Mouse (Mus musculus) kidney, adult 8-10 months (tissue): ENCODE measurements around the gene Elf3.
"Not testable (repeated sequence)": the region's sequence is repeated elsewhere in the genome, so short reads cannot be mapped to it uniquely, and the experiment has no call there.

Experiments used
- DNase-seq, 2 experiments: peaks; one replicate each; pipeline ENCODE4 v3.0.0; 2022

The Elf3 gene

GRCm38 (mm10) chr1:135258380-135259127, at the start of gene Elf3:
Gene Elf3, minus strand, starts transcription at chr1:135258568.
- DNase-seq, result peak; percentile 97 to 98

GRCm38 (mm10) chr1:135290908-135291307, 32.5 kb upstream of the Elf3 start:
- DNase-seq, result no peak

- DNase-seq, result no peak
Observed at GRCm38 (mm10) chr1:135286311-135286710, 27.9 kb upstream of the Elf3 start.

GRCm38 (mm10) chr1:135283826-135284291, 25.5 kb upstream of the Elf3 start, which contains the start of gene Rnpep:
Gene Rnpep, minus strand, starts transcription at chr1:135284084.
- DNase-seq, result peak; percentile 54 to 69

GRCm38 (mm10) chr1:135283287-135283825, 25.0 kb upstream of the Elf3 start:
- DNase-seq, result peak in 1 of 2 experiments; percentile 23

- no peak for DNase-seq
Observed at GRCm38 (mm10) chr1:135282536-135283286, 24.3 kb upstream of the Elf3 start.

GRCm38 (mm10) chr1:135281841-135282240, 23.5 kb upstream of the Elf3 start:
- no peak for DNase-seq

- DNase-seq, result peak; percentile 74 to 79
Observed at GRCm38 (mm10) chr1:135280646-135281045, 22.3 kb upstream of the Elf3 start.

GRCm38 (mm10) chr1:135271371-135271770, 13.0 kb upstream of the Elf3 start:
- no peak for DNase-seq

- DNase-seq, result no peak
Observed at GRCm38 (mm10) chr1:135267663-135268446, 9.5 kb upstream of the Elf3 start.

- peak in 1 of 2 experiments; percentile 39 for DNase-seq
Observed at GRCm38 (mm10) chr1:135265834-135266233, 7.5 kb upstream of the Elf3 start.

GRCm38 (mm10) chr1:135263316-135263715, 4.9 kb upstream of the Elf3 start:
- DNase-seq, result no peak

GRCm38 (mm10) chr1:135262329-135262728, 4.0 kb upstream of the Elf3 start:
- DNase-seq, result no peak

- DNase-seq, result no peak
Observed at GRCm38 (mm10) chr1:135260931-135261330, 2.6 kb upstream of the Elf3 start.

- peak; percentile 81 to 88 for DNase-seq
Observed at GRCm38 (mm10) chr1:135259128-135259436, 714 bp upstream of the Elf3 start.

- DNase-seq, result peak; percentile 66 to 73
Observed at GRCm38 (mm10) chr1:135256299-135256698, 2.1 kb downstream of the Elf3 start.

GRCm38 (mm10) chr1:135252854-135253253, 5.5 kb downstream of the Elf3 start:
- DNase-seq, result no peak

- DNase-seq, result no peak
Observed at GRCm38 (mm10) chr1:135251405-135251804, 7.0 kb downstream of the Elf3 start.

GRCm38 (mm10) chr1:135250706-135251105, 7.7 kb downstream of the Elf3 start:
- DNase-seq, result no peak

GRCm38 (mm10) chr1:135248434-135248850, 9.9 kb downstream of the Elf3 start:
- peak; percentile 90 to 92 for DNase-seq

- no peak for DNase-seq
Observed at GRCm38 (mm10) chr1:135244014-135244413, 14.4 kb downstream of the Elf3 start.

GRCm38 (mm10) chr1:135240206-135240605, 18.2 kb downstream of the Elf3 start:
- DNase-seq, result not testable (repeated sequence)
